Mouse (Mus musculus) limb, embryonic 12.5 days (tissue): ENCODE measurements around the gene Olfr331. TPM values are rescaled to one million over a fixed set of nuclear protein-coding genes. Genes with fewer than 3 reads are reported as not detected.

Experiments used
- polyA plus RNA-seq: library from polyadenylated mRNA; unstranded; fragments of >200 nt; fragmentation: Nextera tagmentation; extraction: Ambion mirVana; gene quantifications from 2 replicates; pipeline ENCODE4 v1.2.1, GENCODE M21; 2016

Gene Olfr331
- polyA plus RNA-seq, 1 experiment from 2014 or later, result not detected

Other genes starting within 250 kb of the Olfr331 start
- gene 4930438A08Rik, start 227.8 kb downstream of the Olfr331 start, polyA plus RNA-seq, result not detected in 2 replicates
- 28.0 and 29.2 TPM in 2 replicates for gene Zfp692, start 195.5 kb downstream of the Olfr331 start, polyA plus RNA-seq
- gene Zfp672, start 172.2 kb downstream of the Olfr331 start, polyA plus RNA-seq, result 32.1 and 32.3 TPM in 2 replicates
- gene Sh3bp5l, start 171.8 kb downstream of the Olfr331 start, polyA plus RNA-seq, result 39.0 and 39.8 TPM in 2 replicates
- not detected in 2 replicates for gene Lypd8, start 123.5 kb downstream of the Olfr331 start, polyA plus RNA-seq
- not detected in 2 replicates for gene 1810065E05Rik, start 81.5 kb downstream of the Olfr331 start, polyA plus RNA-seq
- not detected in 2 replicates for gene Gm12253, start 70.0 kb downstream of the Olfr331 start, polyA plus RNA-seq
- not detected in 2 replicates for gene Lypd9, start 49.6 kb downstream of the Olfr331 start, polyA plus RNA-seq
- not detected in 2 replicates for gene Olfr30, start 40.3 kb downstream of the Olfr331 start, polyA plus RNA-seq
- not detected in 2 replicates for gene Olfr332, start 10.0 kb downstream of the Olfr331 start, polyA plus RNA-seq
- not detected in 2 replicates for gene Olfr330, start 32.3 kb upstream of the Olfr331 start, polyA plus RNA-seq
- gene Olfr329-ps, start 43.9 kb upstream of the Olfr331 start, polyA plus RNA-seq, result not detected in 2 replicates
- 0.08 and 0.09 TPM in 2 replicates for gene Olfr328, start 53.1 kb upstream of the Olfr331 start, polyA plus RNA-seq
- gene Olfr224, start 68.0 kb upstream of the Olfr331 start, polyA plus RNA-seq, result not detected in 2 replicates
- gene Olfr325, start 75.2 kb upstream of the Olfr331 start, polyA plus RNA-seq, result not detected in 2 replicates
- not detected in 2 replicates for gene Olfr324, start 92.5 kb upstream of the Olfr331 start, polyA plus RNA-seq
- not detected in 2 replicates for gene 2210407C18Rik, start 113.5 kb upstream of the Olfr331 start, polyA plus RNA-seq
- not detected in 2 replicates for gene Olfr323, start 127.9 kb upstream of the Olfr331 start, polyA plus RNA-seq
- 0.15 and 0.35 TPM in 2 replicates for gene Trim58, start 137.9 kb upstream of the Olfr331 start, polyA plus RNA-seq
- not detected in 2 replicates for gene Olfr322, start 156.2 kb upstream of the Olfr331 start, polyA plus RNA-seq
- not detected in 2 replicates for gene Olfr320, start 178.5 kb upstream of the Olfr331 start, polyA plus RNA-seq
- gene Olfr319, start 196.6 kb upstream of the Olfr331 start, polyA plus RNA-seq, result not detected in 2 replicates
- gene Olfr318, start 221.4 kb upstream of the Olfr331 start, polyA plus RNA-seq, result not detected in 2 replicates
- gene Olfr317, start 236.6 kb upstream of the Olfr331 start, polyA plus RNA-seq, result not detected in 2 replicates